Mouse (Mus musculus): Measurements from ENCODE around the gene Spata13. TPM values are rescaled to one million over a fixed set of nuclear protein-coding genes. Genes with fewer than 3 reads are reported as not detected.

Spata13 gene
- polyA plus RNA-seq, 1 experiment from 2014 or later: 22.4 TPM

DNA sequence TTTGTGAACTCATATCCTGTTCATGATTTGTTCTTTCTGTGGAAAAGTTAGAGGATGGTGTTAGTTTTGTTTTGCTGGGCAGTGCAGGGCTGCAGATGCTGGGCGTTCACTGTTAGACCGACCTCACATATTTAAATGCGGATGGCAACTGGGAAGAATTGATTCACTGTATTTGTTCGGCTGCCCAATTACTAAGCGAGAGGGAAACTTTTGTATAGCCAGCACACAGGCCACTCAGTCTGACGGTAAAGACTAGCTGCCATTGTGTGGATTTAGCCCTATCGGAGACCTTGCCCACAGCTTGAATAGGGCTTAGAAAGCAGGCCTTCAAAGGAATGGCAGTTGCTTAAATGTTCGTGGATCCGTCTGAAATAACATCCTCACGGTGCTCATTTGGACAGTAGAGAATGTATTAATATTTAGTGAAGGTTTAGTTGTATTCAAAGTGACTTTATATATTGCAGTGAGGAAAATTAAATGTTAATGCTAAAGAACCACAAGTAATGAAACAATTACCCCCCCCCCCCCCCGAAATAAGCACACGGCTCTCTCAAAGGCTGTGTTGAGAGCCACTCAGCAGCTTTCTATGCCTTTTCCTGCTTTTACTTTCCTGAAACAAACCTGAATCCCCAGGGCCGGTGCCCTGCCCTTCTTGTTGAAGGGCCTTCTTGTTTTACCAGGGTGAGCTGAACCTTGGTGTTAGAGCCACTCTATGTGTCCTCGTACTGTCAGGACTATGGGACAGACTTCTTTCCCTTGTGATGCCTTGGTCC is 9.5 kb downstream of the Spata13 start:
- Histone ChIP-seq H3K27ac (no peak overlapping the region), H3K36me3 (no peaks in the 10 kb centered on the region), H3K4me1 (replicated peaks) (peaks cover 11% of the 10 kb centered on the region), H3K4me2 (replicated peaks) (no peak overlapping the region), H3K4me3 (replicated peaks) (no peak overlapping the region), H3K27me3 (replicated peaks) (no peaks in the 10 kb centered on the region), H3K9me3 (no peaks in the 10 kb centered on the region), H3K9ac (no peak overlapping the region)
- ATAC-seq: no peak
- 83% methylated on average over 14 of the region's 14 CpGs for WGBS

GRCm38 (mm10) chr14:60646373-60646772 is 12.6 kb downstream of the Spata13 start:
- Histone ChIP-seq H3K27me3 (replicated peaks) (no peaks in the 10 kb centered on the region), H3K9me3 (no peaks in the 10 kb centered on the region), H3K36me3 (no peaks in the 10 kb centered on the region), H3K4me3 (replicated peaks) (no peak overlapping the region), H3K9ac (no peak overlapping the region), H3K27ac (0 out of 2 replicates have a peak overlapping the region, but pooled peaks have one; percentile 11), H3K4me1 (replicated peaks) (peaks cover 11% of the 10 kb centered on the region), H3K4me2 (replicated peaks) (no peak overlapping the region)
- ATAC-seq: peak; percentile 60
- 51% methylated on average over 5 of the region's 5 CpGs for WGBS

GRCm38 (mm10) chr14:60647885-60648284 is 14.1 kb downstream of the Spata13 start:
- Histone ChIP-seq H3K36me3 (no peaks in the 10 kb centered on the region), H3K9ac (no peak overlapping the region), H3K4me1 (replicated peaks) (peaks cover 11% of the 10 kb centered on the region), H3K9me3 (no peaks in the 10 kb centered on the region), H3K27me3 (replicated peaks) (no peaks in the 10 kb centered on the region), H3K27ac (no peak overlapping the region), H3K4me3 (replicated peaks) (no peak overlapping the region), H3K4me2 (replicated peaks) (no peak overlapping the region)
- WGBS: 85% methylated on average over 7 of the region's 7 CpGs
- ATAC-seq: no peak

- no peak overlapping the region for H3K4me2 ChIP-seq (replicated peaks)
- 87% methylated on average over 1 of the region's 1 CpGs for WGBS
- no peak for ATAC-seq
- no peak overlapping the region for H3K27ac ChIP-seq
- H3K9ac ChIP-seq: no peak overlapping the region
- H3K4me1 ChIP-seq (replicated peaks): peaks cover 11% of the 10 kb centered on the region
- no peaks in the 10 kb centered on the region for H3K27me3 ChIP-seq (replicated peaks)
- no peak overlapping the region for H3K4me3 ChIP-seq (replicated peaks)
- H3K36me3 ChIP-seq: no peaks in the 10 kb centered on the region
- no peaks in the 10 kb centered on the region for H3K9me3 ChIP-seq
These were observed 15.2 kb downstream of the Spata13 start for GRCm38 (mm10) chr14:60648956-60649355.

GRCm38 (mm10) chr14:60653184-60653583 is 19.4 kb downstream of the Spata13 start:
- no peak for ATAC-seq
- H3K4me1 ChIP-seq (replicated peaks): 0 out of 2 replicates have a peak, but pooled peaks cover 6% of the 10 kb centered on the region
- no peak overlapping the region for H3K4me2 ChIP-seq (replicated peaks)
- 78% methylated on average over 4 of the region's 4 CpGs for WGBS
- H3K4me3 ChIP-seq (replicated peaks): no peak overlapping the region
- H3K9ac ChIP-seq: no peak overlapping the region
- no peaks in the 10 kb centered on the region for H3K9me3 ChIP-seq
- H3K27me3 ChIP-seq (replicated peaks): no peaks in the 10 kb centered on the region
- H3K27ac ChIP-seq: no peak overlapping the region
- H3K36me3 ChIP-seq: no peaks in the 10 kb centered on the region

- 68% methylated on average over 5 of the region's 5 CpGs for WGBS
- H3K27ac ChIP-seq: no peak overlapping the region
- H3K9ac ChIP-seq: no peak overlapping the region
- no peaks in the 10 kb centered on the region for H3K27me3 ChIP-seq (replicated peaks)
- no peaks in the 10 kb centered on the region for H3K36me3 ChIP-seq
- no peak overlapping the region for H3K4me3 ChIP-seq (replicated peaks)
- H3K4me1 ChIP-seq (replicated peaks): 0 out of 2 replicates have a peak, but pooled peaks cover 6% of the 10 kb centered on the region
- H3K9me3 ChIP-seq: no peaks in the 10 kb centered on the region
- no peak overlapping the region for H3K4me2 ChIP-seq (replicated peaks)
- ATAC-seq: peak; percentile 72
These were observed 20.2 kb downstream of the Spata13 start for GRCm38 (mm10) chr14:60653977-60654376.

- Histone ChIP-seq H3K4me1 (replicated peaks) (0 out of 2 replicates have a peak, but pooled peaks cover 6% of the 10 kb centered on the region), H3K9ac (no peak overlapping the region)
- 74% methylated on average over 11 of the region's 11 CpGs for WGBS
These were observed 20.9 kb downstream of the Spata13 start for GRCm38 (mm10) chr14:60654708-60655107.

GRCm38 (mm10) chr14:60655941-60656700 is 22.3 kb downstream of the Spata13 start:
- Histone ChIP-seq H3K4me2 (replicated peaks) (peak overlapping the region; percentile 18; the same call in 1 of the 2 replicates), H3K27me3 (replicated peaks) (no peaks in the 10 kb centered on the region), H3K9ac (no peak overlapping the region), H3K9me3 (no peaks in the 10 kb centered on the region), H3K4me3 (replicated peaks) (no peak overlapping the region), H3K27ac (peak overlapping the region; percentile 27; the same call in 1 of the 2 replicates), H3K36me3 (no peaks in the 10 kb centered on the region), H3K4me1 (replicated peaks) (0 out of 2 replicates have a peak, but pooled peaks cover 6% of the 10 kb centered on the region)
- 58% methylated on average over 15 of the region's 15 CpGs for WGBS
- peak; percentile 67 for ATAC-seq

More at GRCm38 (mm10) chr14:60654708-60655107, 20.9 kb downstream of the Spata13 start:
- Histone ChIP-seq H3K4me3 (replicated peaks) (no peak overlapping the region), H3K36me3 (no peaks in the 10 kb centered on the region), H3K4me2 (replicated peaks) (no peak overlapping the region), H3K27ac (no peak overlapping the region), H3K9me3 (no peaks in the 10 kb centered on the region), H3K27me3 (replicated peaks) (no peaks in the 10 kb centered on the region)
- no peak for ATAC-seq

DNA sequence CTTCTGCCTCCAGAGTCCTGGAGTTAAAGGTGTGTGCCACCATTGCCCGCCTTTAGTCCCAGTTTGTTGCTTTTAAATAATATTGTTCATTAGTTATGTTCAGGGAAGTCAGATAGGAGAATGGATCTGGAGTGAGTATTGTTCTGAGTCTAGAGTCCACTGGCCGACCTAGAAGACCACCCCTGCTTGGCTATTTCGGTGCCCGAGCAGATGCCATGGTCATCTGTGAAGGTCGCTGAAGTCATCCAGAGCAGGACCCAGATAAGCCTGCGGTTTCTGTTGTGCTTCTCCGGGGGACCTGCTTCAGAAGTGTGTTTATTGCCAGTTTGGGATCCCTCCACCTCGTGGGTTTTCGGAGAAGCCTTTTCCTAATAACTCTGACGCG is 22.9 kb downstream of the Spata13 start:
- 78% methylated on average over 11 of the region's 11 CpGs for WGBS
- no peak overlapping the region for H3K27ac ChIP-seq

GRCm38 (mm10) chr14:60657891-60658290 is 24.1 kb downstream of the Spata13 start:
- no peak for ATAC-seq
- no peaks in the 10 kb centered on the region for H3K36me3 ChIP-seq
- H3K4me1 ChIP-seq (replicated peaks): 0 out of 2 replicates have a peak, but pooled peaks cover 6% of the 10 kb centered on the region
- H3K9me3 ChIP-seq: no peaks in the 10 kb centered on the region
- WGBS: 70% methylated on average over 2 of the region's 2 CpGs
- no peak overlapping the region for H3K4me3 ChIP-seq (replicated peaks)
- H3K27me3 ChIP-seq (replicated peaks): no peaks in the 10 kb centered on the region
- H3K4me2 ChIP-seq (replicated peaks): no peak overlapping the region
- no peak overlapping the region for H3K27ac ChIP-seq
- H3K9ac ChIP-seq: no peak overlapping the region

More for the DNA sequence above, 22.9 kb downstream of the Spata13 start:
- no peak for ATAC-seq
- H3K36me3 ChIP-seq: no peaks in the 10 kb centered on the region
- no peak overlapping the region for H3K4me2 ChIP-seq (replicated peaks)
- H3K4me3 ChIP-seq (replicated peaks): no peak overlapping the region
- H3K4me1 ChIP-seq (replicated peaks): 0 out of 2 replicates have a peak, but pooled peaks cover 6% of the 10 kb centered on the region
- H3K27me3 ChIP-seq (replicated peaks): no peaks in the 10 kb centered on the region
- H3K9ac ChIP-seq: no peak overlapping the region
- H3K9me3 ChIP-seq: no peaks in the 10 kb centered on the region

GRCm38 (mm10) chr14:60659498-60659897 is 25.7 kb downstream of the Spata13 start:
- H3K27ac ChIP-seq: no peak overlapping the region
- 77% methylated on average over 8 of the region's 8 CpGs for WGBS
- H3K36me3 ChIP-seq: no peaks in the 10 kb centered on the region
- no peaks in the 10 kb centered on the region for H3K9me3 ChIP-seq
- H3K4me1 ChIP-seq (replicated peaks): 0 out of 2 replicates have a peak, but pooled peaks cover 8% of the 10 kb centered on the region
- H3K4me3 ChIP-seq (replicated peaks): no peak overlapping the region
- ATAC-seq: no peak
- no peak overlapping the region for H3K9ac ChIP-seq
- H3K27me3 ChIP-seq (replicated peaks): no peaks in the 10 kb centered on the region
- H3K4me2 ChIP-seq (replicated peaks): no peak overlapping the region

DNA sequence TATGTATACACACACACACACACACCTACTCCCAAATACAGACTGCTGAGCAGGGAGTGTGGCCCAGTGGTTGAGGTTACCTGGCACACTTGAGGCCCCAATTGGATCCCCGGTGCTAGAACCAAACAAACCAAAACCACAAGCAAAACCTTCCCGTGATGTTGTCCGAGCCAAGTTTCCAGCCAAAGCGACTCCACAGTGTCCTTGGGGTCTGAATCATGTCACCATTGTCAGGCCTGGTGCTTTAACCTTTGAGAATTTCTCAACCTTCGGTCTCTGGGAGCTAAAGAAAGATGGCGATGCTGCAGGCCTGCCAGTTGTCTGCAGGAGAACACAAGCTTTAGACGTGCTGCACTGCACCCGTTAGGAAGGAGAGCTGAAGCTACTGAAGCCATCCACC is 26.8 kb downstream of the Spata13 start:
- no peak for ATAC-seq
- Histone ChIP-seq H3K27me3 (replicated peaks) (no peaks in the 10 kb centered on the region), H3K9me3 (no peaks in the 10 kb centered on the region), H3K27ac (no peak overlapping the region), H3K4me1 (replicated peaks) (0 out of 2 replicates have a peak, but pooled peaks cover 8% of the 10 kb centered on the region), H3K36me3 (no peaks in the 10 kb centered on the region), H3K9ac (no peak overlapping the region), H3K4me3 (replicated peaks) (no peak overlapping the region), H3K4me2 (replicated peaks) (no peak overlapping the region)
- 95% methylated on average over 8 of the region's 8 CpGs for WGBS

Data from intestine, embryonic 15.5 days (tissue).